Mouse (Mus musculus) megakaryocyte, adult 5-6 weeks (primary cell): Measurements from ENCODE around the gene Sapcd2. TPM values are rescaled to one million over a fixed set of nuclear protein-coding genes. Genes with fewer than 3 reads are reported as not detected.
A peak's percentile ranks its signal among the peaks of the same experiment; 100 is the strongest.

Experiments used
- ATAC-seq: 2 replicates; pipeline ENCODE4 v1.8.0; 2016; ENCODE audit warnings: mild to moderate bottlenecking, inconsistent platforms; ENCODE audit not compliant: poor library complexity, severe bottlenecking
- total RNA-seq, 2 experiments: library from RNA; stranded (forward) in 1 of 2; stranded (reverse) in 1 of 2; fragments of 153-499, 151-499 nt in 1 of 2; fragments of 221-1000, 200-1000 nt in 1 of 2; gene quantifications; 2 replicates each; pipeline versions ENCODE4 v1.2.3 to v1.2.4; 2015 to 2017

Gene Sapcd2
- total RNA-seq (2015) = 4.9 and 5.5 TPM in 2 replicates
- total RNA-seq (2017) = 3.6 and 4.6 TPM in 2 replicates

- peak; percentile 97 for ATAC-seq
Measured at GRCm38 (mm10) chr2:25371764-25372643, at the start of gene Sapcd2. Gene Sapcd2 (plus strand): TSS chr2:25372321.

- no peak for ATAC-seq
Measured at GRCm38 (mm10) chr2:25326036-25326435, 46.1 kb upstream of the Sapcd2 start.

GRCm38 (mm10) chr2:25328440-25328839 lies 43.7 kb upstream of the Sapcd2 start:
- no peak for ATAC-seq

GRCm38 (mm10) chr2:25331470-25331869 lies 40.7 kb upstream of the Sapcd2 start:
- ATAC-seq = no peak

GRCm38 (mm10) chr2:25332286-25333160 lies 39.6 kb upstream of the Sapcd2 start, which contains the start of gene Man1b1:
Gene Man1b1 (plus strand): TSS chr2:25332338.
- peak; percentile 97 for ATAC-seq

- ATAC-seq = no peak
Measured at GRCm38 (mm10) chr2:25333569-25333968, 38.6 kb upstream of the Sapcd2 start.

- ATAC-seq = peak; percentile 71
Measured at GRCm38 (mm10) chr2:25338303-25338702, 33.8 kb upstream of the Sapcd2 start.

GRCm38 (mm10) chr2:25348162-25348561 lies 24.0 kb upstream of the Sapcd2 start:
- ATAC-seq = no peak

- ATAC-seq = no peak
Measured at GRCm38 (mm10) chr2:25349499-25349898, 22.6 kb upstream of the Sapcd2 start.

- ATAC-seq = no peak
Measured at GRCm38 (mm10) chr2:25350701-25351100, 21.4 kb upstream of the Sapcd2 start.

- ATAC-seq = no peak
Measured at GRCm38 (mm10) chr2:25354211-25354610, 17.9 kb upstream of the Sapcd2 start.

GRCm38 (mm10) chr2:25355419-25356066 lies 16.6 kb upstream of the Sapcd2 start:
- ATAC-seq = no peak

- peak; percentile 66 for ATAC-seq
Measured at GRCm38 (mm10) chr2:25356208-25357079, 15.7 kb upstream of the Sapcd2 start, which contains the start of gene Dpp7. Gene Dpp7 (minus strand): TSS chr2:25356359.

GRCm38 (mm10) chr2:25359848-25360247 lies 12.3 kb upstream of the Sapcd2 start:
- ATAC-seq = no peak

GRCm38 (mm10) chr2:25363478-25364178 lies 8.5 kb upstream of the Sapcd2 start:
- ATAC-seq = no peak

- no peak for ATAC-seq
Measured at GRCm38 (mm10) chr2:25364313-25364712, 7.8 kb upstream of the Sapcd2 start.

- ATAC-seq = no peak
Measured at GRCm38 (mm10) chr2:25364761-25365090, 7.4 kb upstream of the Sapcd2 start.

GRCm38 (mm10) chr2:25365091-25365761 lies 6.9 kb upstream of the Sapcd2 start, which contains the start of gene Uap1l1:
Gene Uap1l1 (minus strand): TSS chr2:25365682.
- peak; percentile 92 for ATAC-seq

- no peak for ATAC-seq
Measured at GRCm38 (mm10) chr2:25369996-25370395, 2.1 kb upstream of the Sapcd2 start.
